Mouse (Mus musculus) adrenal gland, postnatal 10 days (tissue): ENCODE data around the gene Hmgn1. TPM values are rescaled to one million over a fixed set of nuclear protein-coding genes. Genes with fewer than 3 reads are reported as not detected.
"Not testable (repeated sequence)": the region's sequence is repeated elsewhere in the genome, so short reads cannot be mapped to it uniquely, and the experiment has no call there.

Experiments used
- DNase-seq: peaks from one replicate; pipeline ENCODE4 v3.0.0; 2021; ENCODE audit warnings: mixed read lengths
- long read RNA-seq, 2 experiments: library from polyadenylated mRNA; stranded (forward); transcript quantifications; one replicate each; pipeline ENCODE4 v2.0.0; 2021
- total RNA-seq, 2 experiments: library from RNA; stranded (reverse); gene quantifications; 2 replicates each; pipeline ENCODE4 v1.2.3; 2021

Gene Hmgn1
- total RNA-seq, result 100 to 1,000 TPM; 206 to 208 TPM
- long read RNA-seq, experiment 1, transcript Hmgn1-201 (6 exons, 2,174 nt), result major isoform, 136 of 206 reads
- long read RNA-seq, experiment 1, partial matches to known transcripts, result 1 of 206 reads
- long read RNA-seq, experiment 1, other reads (novel, unspliced or antisense), result 69 of 206 reads
- long read RNA-seq, experiment 2, transcript Hmgn1-201 (6 exons, 2,174 nt), result major isoform, 84 of 100 reads
- long read RNA-seq, experiment 2, partial matches to known transcripts, result 0 of 100 reads
- long read RNA-seq, experiment 2, other reads (novel, unspliced or antisense), result 16 of 100 reads

GRCm38 (mm10) chr16:96127657-96128344 is at the start of gene Hmgn1:
Hmgn1 (minus strand) TSS chr16:96127729.
- peak; percentile 98 for DNase-seq

- DNase-seq, result no peak
Measured at GRCm38 (mm10) chr16:96175399-96175798, 47.9 kb upstream of the Hmgn1 start.

- DNase-seq, result no peak
Measured at GRCm38 (mm10) chr16:96173648-96174047, 46.1 kb upstream of the Hmgn1 start.

- no peak for DNase-seq
Measured at GRCm38 (mm10) chr16:96168837-96169236, 41.3 kb upstream of the Hmgn1 start.

GRCm38 (mm10) chr16:96165723-96166264 is 38.3 kb upstream of the Hmgn1 start:
- no peak for DNase-seq

- DNase-seq, result no peak
Measured at GRCm38 (mm10) chr16:96161336-96161735, 33.8 kb upstream of the Hmgn1 start.

- no peak for DNase-seq
Measured at GRCm38 (mm10) chr16:96160927-96161326, 33.4 kb upstream of the Hmgn1 start.

GRCm38 (mm10) chr16:96159794-96160346 is 32.3 kb upstream of the Hmgn1 start:
- no peak for DNase-seq

- peak; percentile 77 for DNase-seq
Measured at GRCm38 (mm10) chr16:96159091-96159731, 31.7 kb upstream of the Hmgn1 start.

- peak; percentile 61 for DNase-seq
Measured at GRCm38 (mm10) chr16:96158511-96159080, 31.1 kb upstream of the Hmgn1 start.

GRCm38 (mm10) chr16:96157171-96157570 is 29.6 kb upstream of the Hmgn1 start:
- no peak for DNase-seq

- no peak for DNase-seq
Measured at GRCm38 (mm10) chr16:96156019-96156418, 28.5 kb upstream of the Hmgn1 start.

- DNase-seq, result no peak
Measured at GRCm38 (mm10) chr16:96154476-96154875, 26.9 kb upstream of the Hmgn1 start.

- peak; percentile 87 for DNase-seq
Measured at GRCm38 (mm10) chr16:96151551-96151950, 24.0 kb upstream of the Hmgn1 start.

GRCm38 (mm10) chr16:96150995-96151394 is 23.5 kb upstream of the Hmgn1 start:
- DNase-seq, result peak; percentile 86

- DNase-seq, result no peak
Measured at GRCm38 (mm10) chr16:96149311-96149710, 21.8 kb upstream of the Hmgn1 start.

- DNase-seq, result no peak
Measured at GRCm38 (mm10) chr16:96148834-96149233, 21.3 kb upstream of the Hmgn1 start.

GRCm38 (mm10) chr16:96145814-96146213 is 18.3 kb upstream of the Hmgn1 start:
- DNase-seq, result no peak

- peak; percentile 100 for DNase-seq
Measured at GRCm38 (mm10) chr16:96145110-96145800, 17.7 kb upstream of the Hmgn1 start, which contains the start of gene Wrb. Wrb (plus strand) TSS chr16:96145407.

- DNase-seq, result not testable (repeated sequence)
Measured at GRCm38 (mm10) chr16:96144748-96145109, 17.2 kb upstream of the Hmgn1 start.

- DNase-seq, result no peak
Measured at GRCm38 (mm10) chr16:96128466-96128865, 937 bp upstream of the Hmgn1 start.

- DNase-seq, result no peak
Measured at GRCm38 (mm10) chr16:96127288-96127656, 257 bp downstream of the Hmgn1 start.
